Mouse (Mus musculus): ENCODE measurements at regions not wholly inside any gene's neighbourhood (a gene's known extent, or its start where the extent isn't known, plus 50 kb on each side); places are given as distances from the start of the nearest gene placed in this dataset.
A peak's percentile ranks its signal among the peaks of the same experiment; 100 is the strongest.

- DNase-seq (ENCODE audit: low read depth, low spot score) = no peak
These were observed 236.7 kb upstream of the A1bg start for GRCm38 (mm10) chr15:61159552-61159951.

DNA sequence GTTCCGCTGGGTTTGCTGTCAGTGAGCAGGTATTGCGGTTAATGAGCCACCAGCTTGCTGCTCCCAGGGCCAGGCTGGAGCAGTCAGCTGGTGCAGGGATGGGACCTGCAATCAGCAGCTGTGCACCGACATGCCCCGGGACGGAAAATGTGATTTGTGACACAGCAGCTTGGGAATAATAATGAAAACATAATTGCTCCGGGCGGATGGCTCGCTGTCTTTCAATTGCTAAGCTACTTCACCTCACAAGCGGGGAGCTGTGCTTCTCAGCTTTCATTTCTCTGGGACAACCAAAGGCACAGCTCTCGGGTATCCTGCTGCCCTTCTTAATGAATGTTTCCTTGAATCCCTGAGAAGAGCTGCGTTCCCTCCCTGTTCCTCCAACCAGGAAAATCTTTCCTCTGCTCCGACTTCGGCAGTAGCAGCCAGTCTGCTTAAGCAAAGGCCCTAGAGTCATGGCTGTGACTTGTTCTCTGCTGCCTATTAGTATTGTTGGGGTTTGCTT is 235.3 kb upstream of the A1bg start:
- peak; percentile 23 for DNase-seq (ENCODE audit: low read depth, low spot score)

DNA sequence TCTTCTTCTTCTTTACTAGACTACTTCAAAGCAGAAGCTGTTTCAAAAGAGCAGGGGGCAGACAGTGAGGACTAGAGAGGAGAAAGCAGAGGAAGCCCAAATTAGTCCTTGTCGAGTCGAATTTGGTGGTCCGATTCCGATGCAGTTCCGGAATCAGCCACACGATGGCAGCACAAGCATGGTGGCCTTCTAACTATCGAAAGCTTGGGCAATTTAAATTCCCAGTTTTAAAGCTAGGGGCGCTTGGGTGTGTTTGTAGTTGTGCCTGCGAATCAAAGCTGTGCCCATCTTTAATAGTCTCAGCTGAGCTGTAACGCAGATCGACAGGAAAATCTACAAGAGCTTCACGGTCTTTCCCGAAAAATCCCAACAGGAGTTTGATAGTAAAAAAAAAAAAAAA is 234.7 kb upstream of the A1bg start:
- DNase-seq (ENCODE audit: low read depth, low spot score) = peak; percentile 74

DNA sequence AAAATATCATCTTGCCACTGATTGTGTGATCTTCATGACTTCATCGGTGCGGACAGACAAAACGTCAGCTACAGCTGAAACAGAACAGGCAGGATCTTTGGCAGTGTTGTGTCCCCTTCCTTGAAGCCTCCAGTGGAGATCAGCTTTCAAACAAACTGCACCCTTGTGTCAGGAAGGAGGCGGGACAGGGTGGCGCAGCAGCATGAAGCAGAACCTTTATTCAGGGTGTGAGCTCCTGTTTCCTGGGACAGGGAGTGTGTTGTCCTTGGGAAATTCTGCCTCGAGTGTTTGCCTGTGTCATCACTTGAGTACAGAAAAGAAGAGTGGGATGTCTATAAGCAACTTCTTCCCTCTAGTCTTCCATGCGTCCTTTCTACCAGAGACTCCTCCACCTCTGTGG is 232.7 kb upstream of the A1bg start:
- no peak for DNase-seq (ENCODE audit: low read depth, low spot score)

DNA sequence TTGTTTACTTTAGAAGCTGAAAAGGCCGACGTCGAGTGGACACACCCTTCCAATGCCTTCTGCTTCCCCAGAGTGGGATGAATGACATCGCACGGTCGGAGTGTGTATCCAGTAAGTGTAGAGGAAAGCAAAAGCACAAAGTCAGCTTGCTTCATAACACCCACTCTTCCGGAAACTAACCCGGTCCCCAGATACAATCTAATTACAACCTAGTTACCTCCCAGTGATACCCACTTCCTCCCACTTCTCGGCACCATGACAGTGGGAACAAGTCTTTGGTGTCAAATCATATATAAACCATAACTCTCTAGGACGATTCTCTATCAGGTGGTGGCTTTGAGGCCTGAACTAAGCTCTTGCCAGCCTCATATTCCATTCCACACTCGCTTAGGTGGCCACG is 231.4 kb upstream of the A1bg start:
- no peak for DNase-seq (ENCODE audit: low read depth, low spot score)

GRCm38 (mm10) chr15:61142851-61143250 is 220.0 kb upstream of the A1bg start:
- no peak for DNase-seq (ENCODE audit: low read depth, low spot score)

DNA sequence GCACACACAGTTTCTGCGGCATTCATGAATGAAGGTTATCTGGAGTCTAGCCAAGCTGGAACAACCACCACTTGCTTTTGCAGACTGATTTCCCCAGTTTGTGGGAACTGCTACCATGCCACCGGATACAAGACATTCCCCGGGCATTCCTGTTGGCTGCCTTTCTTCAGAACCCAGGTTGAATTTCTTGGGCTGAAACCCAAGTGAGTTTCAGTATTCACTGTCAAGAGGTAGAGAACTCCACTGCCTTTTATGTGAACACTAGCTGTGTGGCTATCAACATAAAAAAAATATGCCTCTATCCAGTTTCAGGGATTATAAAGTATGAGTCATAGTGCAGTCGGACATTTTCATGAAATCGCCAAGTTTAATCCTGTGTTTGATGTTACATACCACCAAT is 216.3 kb upstream of the A1bg start:
- DNase-seq (ENCODE audit: low read depth, low spot score) = no peak

GRCm38 (mm10) chr15:61136781-61137180 is 214.0 kb upstream of the A1bg start:
- no peak for DNase-seq (ENCODE audit: low read depth, low spot score)

GRCm38 (mm10) chr15:61133316-61133715 is 210.5 kb upstream of the A1bg start:
- no peak for DNase-seq (ENCODE audit: low read depth, low spot score)

DNA sequence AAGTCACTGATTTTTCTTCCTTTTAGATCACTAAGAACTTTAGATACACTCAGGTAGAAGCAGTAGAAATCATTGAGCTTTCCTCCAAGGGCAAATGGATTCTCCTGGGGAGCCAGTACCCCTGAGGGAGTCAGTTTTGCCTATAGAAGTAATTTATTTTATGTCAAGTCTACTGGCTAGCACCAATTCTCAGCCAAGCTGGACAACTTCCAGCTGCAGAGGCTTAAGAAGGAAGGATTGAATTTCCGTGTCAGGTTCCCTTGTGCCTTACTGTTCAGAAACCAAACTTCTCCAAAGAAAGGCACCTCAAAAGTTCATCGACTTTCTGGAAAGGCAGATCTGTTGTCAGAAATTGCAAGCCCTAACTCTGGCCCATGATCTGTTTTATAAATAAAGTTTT is 205.2 kb upstream of the A1bg start:
- DNase-seq (ENCODE audit: low read depth, low spot score) = no peak

- DNase-seq (ENCODE audit: low read depth, low spot score) = no peak
These were observed 204.3 kb upstream of the A1bg start for GRCm38 (mm10) chr15:61127130-61127529.

- no peak for DNase-seq (ENCODE audit: low read depth, low spot score)
These were observed 194.1 kb upstream of the A1bg start for GRCm38 (mm10) chr15:61116912-61117311.

DNA sequence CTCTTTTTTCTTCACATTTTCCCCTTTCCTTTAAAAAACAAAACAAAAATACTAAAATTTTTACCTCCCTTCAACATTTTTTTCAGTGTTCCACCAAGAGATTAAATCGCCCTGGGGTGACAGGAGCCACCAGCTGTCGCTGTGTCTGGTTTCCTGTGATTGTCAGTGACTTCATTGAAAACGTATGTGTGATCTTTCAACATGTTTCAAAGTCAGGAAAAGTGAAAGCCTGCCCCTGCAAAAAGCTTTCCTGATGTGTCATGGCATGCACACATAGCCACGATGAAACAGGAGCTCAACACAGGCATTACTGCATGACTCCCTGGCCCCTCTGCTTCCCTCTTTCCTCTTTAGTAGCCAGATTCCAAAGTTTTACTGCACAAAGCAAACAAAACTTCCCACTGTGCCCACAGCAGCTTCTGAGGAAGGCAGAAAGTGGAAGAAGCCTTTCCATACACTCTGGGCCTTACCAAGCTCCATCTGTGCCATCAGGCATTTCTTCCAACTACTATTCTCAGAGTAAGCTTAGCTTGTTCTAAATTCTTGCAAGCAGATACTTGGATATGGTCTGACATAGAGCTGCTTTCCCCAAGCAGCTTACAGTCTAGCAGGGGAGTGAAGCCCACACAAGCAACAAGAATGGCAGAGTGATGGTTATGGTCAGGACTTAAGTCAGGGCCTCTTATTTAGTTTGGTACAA is 186.8 kb upstream of the A1bg start:
- peak; percentile 6 for DNase-seq (ENCODE audit: low read depth, low spot score)

GRCm38 (mm10) chr15:61108957-61109356 is 186.1 kb upstream of the A1bg start:
- DNase-seq (ENCODE audit: low read depth, low spot score) = no peak

DNA sequence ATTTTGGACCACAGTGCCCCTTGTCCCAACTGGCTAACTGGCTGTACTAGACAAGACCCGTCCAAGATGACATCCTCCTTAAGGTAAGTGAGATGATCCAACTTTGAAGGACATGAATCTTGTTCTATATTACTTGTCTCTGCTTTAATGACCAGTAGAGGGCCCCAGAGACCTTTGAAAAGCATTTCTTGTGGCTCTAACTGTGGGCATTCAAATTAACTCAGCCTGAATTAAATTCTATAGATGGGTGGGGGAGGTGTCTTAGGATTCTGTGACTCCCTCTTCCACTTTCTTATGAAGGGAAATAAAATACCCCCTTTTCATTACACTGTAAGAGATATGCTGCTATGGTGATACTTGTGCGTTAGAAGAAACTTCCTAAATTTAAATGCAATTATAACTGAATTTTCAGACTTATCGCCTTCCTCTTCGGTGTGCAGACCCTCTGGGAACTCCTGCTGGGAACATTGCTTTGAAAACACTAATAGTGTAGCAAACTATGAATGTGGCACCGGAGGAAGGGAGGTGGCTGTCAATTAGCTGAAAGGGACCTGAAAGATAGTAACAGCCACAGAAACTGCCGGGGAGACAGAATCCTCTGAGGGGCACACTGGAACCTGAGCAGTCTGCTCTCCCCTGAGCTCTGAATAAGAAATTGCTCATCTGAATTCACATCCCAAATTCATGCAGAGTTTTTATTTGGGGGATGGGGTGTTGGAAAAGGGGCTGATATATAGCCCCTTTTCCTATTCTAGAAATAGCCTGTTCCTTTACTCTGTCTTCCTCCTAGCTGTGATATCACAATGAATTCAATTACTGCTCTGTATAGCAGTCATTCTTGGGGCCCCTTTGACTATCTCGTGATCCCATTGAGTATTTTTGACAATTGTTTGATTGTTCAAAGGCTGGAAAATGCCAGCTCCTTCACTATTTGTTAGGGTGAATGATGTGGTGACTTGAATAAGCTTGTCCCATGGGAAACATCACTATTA is 179.9 kb upstream of the A1bg start:
- peak; percentile 18 for DNase-seq (ENCODE audit: low read depth, low spot score)

GRCm38 (mm10) chr15:61100807-61101206 is 178.0 kb upstream of the A1bg start:
- DNase-seq (ENCODE audit: low read depth, low spot score) = no peak

- no peak for DNase-seq (ENCODE audit: low read depth, low spot score)
These were observed 176.2 kb upstream of the A1bg start for GRCm38 (mm10) chr15:61098968-61099367.

GRCm38 (mm10) chr15:61098519-61098918 is 175.7 kb upstream of the A1bg start:
- DNase-seq (ENCODE audit: low read depth, low spot score) = no peak

GRCm38 (mm10) chr15:61096021-61096781 is 173.4 kb upstream of the A1bg start:
- DNase-seq (ENCODE audit: low read depth, low spot score) = peak; percentile 45

DNA sequence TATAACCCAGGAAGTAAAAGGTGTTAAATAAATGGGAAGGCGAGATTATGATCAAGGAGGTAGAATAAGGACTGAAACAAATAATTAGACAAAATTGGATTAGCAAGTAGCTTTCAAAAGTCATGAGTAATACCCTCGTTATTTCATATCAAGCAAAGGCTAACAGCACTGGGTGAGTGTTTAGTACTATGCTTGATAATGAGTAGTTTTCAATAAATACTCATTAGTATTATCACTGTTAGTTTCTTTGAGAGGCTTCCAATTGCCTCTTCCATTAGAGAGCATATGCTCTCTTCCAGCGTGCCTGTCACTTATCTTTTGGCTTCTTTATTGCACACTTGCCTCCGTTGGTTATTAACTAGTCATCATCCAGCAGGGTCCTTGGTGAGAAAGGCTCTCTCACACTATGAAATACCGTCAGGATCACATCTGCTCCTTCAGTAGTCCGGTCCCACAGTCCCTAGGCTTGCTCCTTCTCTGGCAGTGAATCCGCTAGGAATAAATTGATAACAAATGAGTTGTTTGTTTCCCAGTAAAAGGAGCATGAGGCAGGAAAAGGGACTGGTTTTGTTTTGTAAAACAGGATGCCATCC is 132.3 kb upstream of the A1bg start:
- DNase-seq (ENCODE audit: low read depth, low spot score) = no peak

DNA sequence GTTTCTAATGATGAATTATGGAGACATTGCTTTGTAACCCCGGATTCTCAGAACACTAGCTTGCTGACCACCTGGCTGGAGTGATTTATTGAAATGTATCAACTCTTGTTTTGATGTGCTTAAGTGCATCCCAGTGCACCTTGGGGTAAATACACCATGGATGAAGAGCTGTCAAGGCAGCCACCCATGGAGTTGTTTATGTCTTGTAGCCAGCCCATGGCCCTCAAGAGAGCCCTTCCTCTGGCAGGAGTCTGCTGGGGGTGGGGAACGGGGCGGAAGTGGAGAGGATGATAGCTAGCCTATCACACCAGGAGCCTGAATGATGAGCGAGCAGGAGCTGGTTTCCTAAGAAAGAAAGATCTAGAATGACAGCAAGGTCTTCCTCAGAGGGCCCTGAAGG is 128.6 kb upstream of the A1bg start:
- DNase-seq (ENCODE audit: low read depth, low spot score) = no peak
